Mouse (Mus musculus): ENCODE results near the gene Dazap2.
"Not testable (repeated sequence)": the region's sequence is repeated elsewhere in the genome, so short reads cannot be mapped to it uniquely, and the experiment has no call there.

Dazap2 gene

GRCm38 (mm10) chr15:100614996-100615824 is at the start of gene Dazap2:
Gene Dazap2 (plus strand): TSS chr15:100615349.
- peak; percentile 100 for DNase-seq (ENCODE audit: low spot score)

- DNase-seq (ENCODE audit: low spot score) = no peak
These were observed 48.6 kb upstream of the Dazap2 start for GRCm38 (mm10) chr15:100566531-100566930.

GRCm38 (mm10) chr15:100569239-100569638 is 45.9 kb upstream of the Dazap2 start:
- DNase-seq (ENCODE audit: low spot score) = no peak

- no peak for DNase-seq (ENCODE audit: low spot score)
These were observed 41.2 kb upstream of the Dazap2 start for GRCm38 (mm10) chr15:100573946-100574345.

- no peak for DNase-seq (ENCODE audit: low spot score)
These were observed 40.8 kb upstream of the Dazap2 start for GRCm38 (mm10) chr15:100574378-100574777.

GRCm38 (mm10) chr15:100575366-100575765 is 39.8 kb upstream of the Dazap2 start:
- DNase-seq (ENCODE audit: low spot score) = no peak

DNA sequence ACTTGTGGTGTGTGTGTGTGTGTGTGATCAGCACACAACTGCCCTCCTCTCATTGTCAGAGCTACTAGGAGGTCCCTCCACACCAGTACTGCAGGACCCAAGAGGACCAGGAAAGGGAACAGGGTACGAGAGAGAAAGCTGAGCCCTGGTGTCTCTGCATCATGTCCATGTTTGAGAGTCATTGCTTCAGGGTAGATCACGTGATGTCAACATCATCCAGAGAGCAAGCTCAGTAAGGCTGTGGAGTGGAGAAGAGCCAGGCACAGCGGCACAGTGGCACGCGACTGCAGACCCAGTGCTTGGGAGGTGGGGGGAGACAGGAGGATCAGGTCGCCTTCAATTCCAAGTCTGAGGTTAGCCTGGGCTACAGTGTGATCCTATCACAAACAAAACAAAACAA is 38.8 kb upstream of the Dazap2 start:
- DNase-seq (ENCODE audit: low spot score) = no peak

DNA sequence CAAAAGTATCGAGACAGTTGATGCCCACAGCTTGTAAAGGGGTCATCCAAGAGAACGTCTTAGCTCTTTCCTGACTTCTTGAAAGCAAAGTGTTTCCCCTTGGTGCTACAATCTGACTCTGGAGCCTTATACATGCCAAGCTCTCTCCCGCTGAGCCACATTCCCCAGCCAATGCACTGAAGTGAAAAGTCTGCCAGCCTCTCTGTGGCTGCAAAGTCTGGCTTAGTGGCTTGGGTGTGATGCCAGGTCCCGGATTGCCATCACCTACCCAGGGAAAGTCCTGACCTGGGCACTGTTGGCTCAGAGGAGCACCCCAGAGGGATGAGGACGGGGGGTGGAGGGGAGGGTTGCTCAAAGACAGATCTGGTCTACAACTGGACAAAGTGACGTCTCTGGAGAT is 38.3 kb upstream of the Dazap2 start:
- DNase-seq (ENCODE audit: low spot score) = no peak

- no peak for DNase-seq (ENCODE audit: low spot score)
These were observed 37.2 kb upstream of the Dazap2 start for GRCm38 (mm10) chr15:100577972-100578371.

DNA sequence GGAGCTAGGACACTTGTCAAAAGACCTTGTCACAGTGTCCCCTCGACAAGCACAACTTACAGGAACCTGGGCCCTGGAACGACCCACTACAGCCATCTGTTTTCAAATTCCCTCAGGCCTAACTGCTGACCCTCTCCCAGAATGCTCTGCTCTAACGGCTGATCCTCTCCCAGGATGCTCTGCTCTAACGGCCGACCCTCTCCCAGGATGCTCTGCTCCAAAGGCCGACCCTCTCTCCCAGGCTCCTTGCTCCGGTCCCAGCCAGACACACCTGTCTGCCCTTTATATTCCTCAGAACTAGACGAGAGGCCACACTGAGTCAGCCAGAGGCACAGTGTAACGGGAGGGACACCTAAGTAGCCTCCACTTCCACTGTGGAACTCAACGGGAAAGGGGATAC is 35.0 kb upstream of the Dazap2 start:
- DNase-seq (ENCODE audit: low spot score) = no peak

DNA sequence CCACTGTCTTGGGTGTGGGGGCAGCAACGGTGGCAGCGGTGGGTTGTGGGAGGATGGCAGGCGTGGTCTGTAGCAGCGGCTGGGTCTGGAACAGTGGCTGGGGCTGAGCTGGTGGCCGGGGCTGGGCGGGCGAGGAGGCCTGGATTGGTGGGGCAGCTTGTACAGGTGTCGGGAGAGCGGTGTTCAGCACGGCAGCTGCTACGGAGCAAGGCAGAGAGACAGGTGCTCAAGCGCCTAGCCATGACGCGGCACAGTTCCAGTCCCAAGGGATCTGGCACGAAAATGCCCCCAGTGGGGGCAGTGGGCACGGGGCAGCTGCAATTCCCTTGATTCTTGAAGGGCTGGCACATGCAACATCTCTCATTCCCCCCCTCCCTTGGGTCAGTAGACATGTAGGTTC is 29.2 kb upstream of the Dazap2 start:
- DNase-seq (ENCODE audit: low spot score) = no peak

GRCm38 (mm10) chr15:100587166-100587565 is 28.0 kb upstream of the Dazap2 start:
- DNase-seq (ENCODE audit: low spot score) = no peak

- DNase-seq (ENCODE audit: low spot score) = no peak
These were observed 26.9 kb upstream of the Dazap2 start for GRCm38 (mm10) chr15:100588297-100588696.

DNA sequence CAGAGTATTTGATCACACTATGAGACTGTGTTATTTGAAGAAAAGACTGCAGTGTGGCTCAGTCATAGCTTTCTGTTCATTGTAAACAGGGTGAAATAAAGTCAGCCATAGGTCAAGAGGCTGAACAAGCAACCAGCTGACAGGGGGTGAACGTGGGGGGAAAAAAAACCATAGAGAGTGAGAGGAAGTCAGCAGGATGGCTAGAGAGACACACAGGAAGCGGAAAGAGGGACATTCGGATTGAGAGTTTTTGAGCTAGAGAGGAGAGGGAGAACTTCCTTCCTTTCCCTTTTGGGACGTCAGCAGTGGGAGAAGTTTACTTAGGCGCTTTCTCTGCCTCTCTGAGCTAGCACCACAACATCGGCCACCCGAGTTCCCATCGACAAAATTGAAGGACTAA is 24.7 kb upstream of the Dazap2 start:
- no peak for DNase-seq (ENCODE audit: low spot score)

- DNase-seq (ENCODE audit: low spot score) = no peak
These were observed 22.3 kb upstream of the Dazap2 start for GRCm38 (mm10) chr15:100592817-100593216.

DNA sequence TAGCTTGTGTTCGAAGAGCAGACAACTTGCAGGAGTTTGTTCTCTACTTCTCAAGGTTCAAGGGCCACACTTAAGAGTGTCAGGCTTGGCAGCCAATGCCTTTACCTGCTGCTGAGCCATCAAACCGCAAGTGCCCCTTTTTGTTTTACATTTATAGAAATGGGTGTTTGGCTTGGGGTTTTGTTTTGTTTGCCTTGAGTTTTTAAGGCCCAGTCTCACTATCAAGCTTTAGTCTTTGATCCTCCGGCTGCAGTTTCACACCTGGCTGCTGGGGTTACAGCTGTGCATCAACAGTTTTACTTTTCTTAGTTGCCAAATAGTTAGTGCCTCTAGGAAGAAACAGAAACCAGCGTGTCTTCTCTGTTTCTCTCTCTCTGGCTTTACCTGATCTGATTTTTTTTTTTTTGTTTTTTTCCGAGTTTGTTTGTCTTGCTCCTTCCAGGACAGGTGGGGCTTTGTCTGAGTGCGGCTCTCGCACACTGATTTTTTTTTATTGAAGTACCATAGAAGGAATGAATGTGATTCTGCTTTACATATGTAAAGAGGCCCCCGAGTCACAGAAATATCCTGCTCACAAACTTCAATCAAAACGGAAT is 16.8 kb upstream of the Dazap2 start:
- DNase-seq (ENCODE audit: low spot score) = no peak

DNA sequence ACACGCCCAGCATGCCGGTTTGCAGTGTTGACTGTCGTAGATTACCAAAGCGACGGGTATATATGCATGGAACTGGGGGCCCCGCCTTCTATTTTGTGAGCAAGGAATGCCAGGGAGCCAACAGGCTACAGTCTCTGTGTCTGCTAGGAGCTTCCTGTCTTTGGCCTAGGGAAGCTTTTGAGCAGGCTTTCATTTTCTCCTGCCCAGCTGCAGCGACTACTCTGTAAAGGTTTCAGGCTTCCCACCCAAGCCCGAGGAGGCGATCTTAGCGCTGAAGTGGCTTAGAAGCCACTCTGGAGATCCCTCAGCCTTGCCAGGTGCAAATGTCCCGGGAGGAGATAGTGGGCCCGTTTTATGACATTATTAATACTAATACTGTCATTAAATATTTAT is 16.3 kb upstream of the Dazap2 start:
- no peak for DNase-seq (ENCODE audit: low spot score)

GRCm38 (mm10) chr15:100599276-100600046 is 15.7 kb upstream of the Dazap2 start, which contains the start of gene Pou6f1:
Gene Pou6f1 (minus strand): TSS chr15:100599984.
- peak; percentile 73 for DNase-seq (ENCODE audit: low spot score)

DNA sequence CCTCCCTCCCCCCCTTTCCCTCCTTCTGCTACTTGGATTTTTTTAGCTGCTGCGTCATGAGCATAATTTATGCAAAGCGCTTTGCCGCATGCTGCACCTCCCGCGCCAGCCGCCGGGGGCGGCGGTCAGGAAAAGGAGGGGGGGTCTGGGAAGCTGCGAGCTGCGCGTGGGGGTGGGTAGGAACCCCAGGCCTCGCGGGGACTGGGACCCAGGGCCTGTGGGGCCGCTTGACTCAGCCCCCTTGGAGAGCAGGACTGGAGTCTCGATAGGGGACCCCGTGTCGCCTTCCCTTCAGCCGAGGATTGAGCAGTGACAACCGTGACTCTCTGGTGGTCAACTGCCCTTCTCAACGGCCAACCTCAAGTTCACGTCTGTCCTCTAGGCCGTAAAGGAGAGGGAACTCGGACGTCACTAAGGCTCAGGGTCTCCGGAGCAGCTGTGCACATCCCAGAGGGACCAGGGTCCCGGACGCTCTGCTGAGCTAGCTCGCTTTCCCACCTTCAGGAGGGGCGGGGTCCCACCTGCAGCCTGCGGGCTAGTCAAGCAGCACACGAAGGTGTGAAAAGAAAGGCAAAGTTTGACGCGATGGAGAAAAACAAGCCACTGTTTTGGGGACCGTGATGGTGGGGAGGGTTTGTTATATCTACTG is 15.0 kb upstream of the Dazap2 start:
- peak; percentile 87 for DNase-seq (ENCODE audit: low spot score)

DNA sequence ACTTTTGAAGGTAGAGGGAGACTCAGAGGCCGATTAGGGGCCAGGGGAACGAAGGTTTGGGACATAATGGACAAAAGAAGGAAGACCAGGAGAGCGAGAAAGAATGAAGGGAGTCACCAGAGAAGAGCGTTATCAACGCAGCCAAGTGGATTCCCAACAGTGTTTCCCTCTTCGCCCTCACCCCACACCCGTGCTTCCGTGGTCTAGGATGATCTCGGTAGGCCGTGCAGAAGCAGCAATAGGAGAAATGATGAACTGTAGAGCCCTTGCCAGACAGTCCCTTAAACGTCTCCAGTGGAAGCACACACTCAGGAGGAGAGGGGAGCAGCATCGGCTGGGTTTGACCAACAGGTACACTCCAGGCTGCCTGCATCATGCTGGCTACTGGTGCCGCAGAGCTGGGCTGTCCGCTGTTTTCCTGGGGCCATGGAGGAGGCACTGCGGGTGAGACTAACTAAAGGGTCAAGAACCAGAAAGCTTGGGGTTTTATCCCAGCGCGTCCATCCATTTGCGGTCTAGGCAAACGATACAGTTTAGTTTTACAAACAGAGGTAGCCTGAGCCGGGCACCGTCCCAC is 14.4 kb upstream of the Dazap2 start:
- no peak for DNase-seq (ENCODE audit: low spot score)

- DNase-seq (ENCODE audit: low spot score) = no peak
These were observed 13.5 kb upstream of the Dazap2 start for GRCm38 (mm10) chr15:100601669-100602068.

- not testable (repeated sequence) for DNase-seq (ENCODE audit: low spot score)
These were observed 8.5 kb upstream of the Dazap2 start for GRCm38 (mm10) chr15:100606677-100607076.
